Mouse (Mus musculus) splenic B cell, adult 2 months (primary cell): ENCODE results near the gene Klkb1.
"Not testable (repeated sequence)": the region's sequence is repeated elsewhere in the genome, so short reads cannot be mapped to it uniquely, and the experiment has no call there.

Experiments
- DNase-seq: peaks from one replicate; pipeline ENCODE4 v3.0.0-alpha.2; 2011; ENCODE audit warnings: low read depth, low spot score
- H3K27me3 ChIP-seq: 2 replicates; pipeline ENCODE4 v1.6.1; 2012; ENCODE audit warnings: mild to moderate bottlenecking, low read length, moderate library complexity, mixed read lengths; ENCODE audit not compliant: control insufficient read depth, poor library complexity, insufficient read depth, severe bottlenecking
- H3K36me3 ChIP-seq: 2 replicates; pipeline ENCODE4 v1.6.1; 2012; ENCODE audit warnings: mild to moderate bottlenecking, low read length, moderate library complexity, mixed read lengths; ENCODE audit not compliant: control insufficient read depth, poor library complexity, insufficient read depth, severe bottlenecking

Gene Klkb1

DNA sequence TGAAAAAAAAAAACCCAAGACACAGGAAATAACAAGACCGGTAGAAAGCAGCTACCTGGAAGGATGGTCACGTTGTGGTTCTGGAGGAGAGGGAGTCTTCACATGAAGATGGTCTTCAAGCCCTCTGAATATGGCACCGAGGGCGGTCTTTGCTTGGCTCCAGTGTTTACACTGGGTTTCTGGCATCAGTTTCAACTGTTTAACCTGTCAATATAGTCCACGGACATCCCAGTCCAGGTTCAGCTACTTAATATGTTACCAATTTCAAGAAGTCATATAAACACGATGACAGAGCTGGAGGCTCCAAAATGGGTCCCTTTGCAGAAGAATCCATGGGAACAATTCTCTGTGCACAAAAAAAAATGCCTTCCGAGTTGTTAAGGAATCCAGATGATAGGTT lies at the start of gene Klkb1:
Klkb1 (minus strand) TSS at position 173 of the 400 bp plus-strand sequence.
- no peaks in the 10 kb centered on the region for H3K36me3 ChIP-seq
- no peak for DNase-seq
- H3K27me3 ChIP-seq = no peaks in the 10 kb centered on the region

DNA sequence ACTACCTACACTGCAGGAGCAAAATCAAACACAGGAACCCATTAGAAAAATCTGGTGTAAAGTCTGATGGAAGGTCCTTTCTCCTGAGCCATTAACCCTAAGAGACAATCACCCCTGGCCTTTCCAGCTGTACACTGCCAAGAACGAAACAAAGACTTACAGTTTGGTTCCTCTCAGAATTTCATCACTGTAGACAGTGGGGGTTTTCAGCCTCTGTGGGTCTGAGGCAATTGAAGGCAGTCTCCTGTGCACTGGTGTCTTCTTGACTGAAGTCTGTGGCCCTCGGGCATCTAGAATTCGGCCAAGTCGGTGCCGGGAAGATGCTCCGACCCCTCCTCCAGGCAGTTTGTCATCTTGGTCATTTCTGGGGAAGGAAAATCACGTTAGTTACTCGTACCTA lies 49.6 kb upstream of the Klkb1 start:
- no peaks in the 10 kb centered on the region for H3K36me3 ChIP-seq
- DNase-seq = no peak
- H3K27me3 ChIP-seq = 0 out of 2 replicates have a peak, but pooled peaks cover 1% of the 10 kb centered on the region

DNA sequence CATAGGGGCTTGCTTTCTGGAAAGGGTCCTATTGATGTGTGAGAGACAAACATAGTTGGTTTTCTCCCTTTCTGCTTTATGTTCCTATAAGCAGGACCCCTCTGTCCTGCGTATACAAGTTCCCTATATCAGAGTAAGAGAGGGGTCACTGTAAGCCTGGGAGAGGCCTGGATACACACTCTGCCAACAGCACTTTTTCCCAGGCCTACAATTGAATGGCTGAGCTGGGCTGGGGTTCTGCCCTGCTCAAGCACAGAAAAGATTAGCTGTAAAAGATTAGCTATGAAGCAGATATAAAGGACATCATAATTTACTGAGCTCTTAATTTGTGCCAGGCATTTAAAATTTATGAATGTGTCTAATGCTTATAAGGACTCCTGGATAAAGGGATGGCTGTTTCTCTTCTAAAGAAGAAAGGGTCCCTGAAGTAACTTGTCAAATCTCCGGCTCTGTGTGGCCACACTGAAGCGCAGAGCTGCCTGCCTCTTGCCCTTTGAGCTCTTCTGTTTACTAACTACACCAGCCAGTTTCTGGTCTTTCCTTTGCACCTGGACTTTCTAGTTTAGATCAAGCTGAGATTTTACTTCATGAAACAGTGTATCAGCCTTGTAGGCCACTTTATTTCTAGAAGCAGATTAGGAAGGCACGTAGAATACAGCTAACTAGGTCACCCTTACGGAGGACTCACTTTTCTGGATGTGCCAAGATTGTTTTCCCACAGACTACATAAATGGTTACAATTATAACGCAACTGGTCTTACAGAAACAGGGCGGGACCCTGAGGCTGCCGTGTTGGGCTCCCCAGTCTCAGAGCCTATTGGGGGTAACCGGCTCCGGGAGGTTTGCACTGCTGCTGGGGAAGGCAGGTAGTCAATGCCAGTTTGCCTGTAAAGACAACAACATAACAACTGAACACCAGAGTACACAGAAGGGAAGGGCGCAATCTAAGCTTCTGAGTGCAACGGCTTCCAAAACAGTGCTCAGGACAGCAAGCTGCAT lies 47.3 kb upstream of the Klkb1 start:
- Histone ChIP-seq H3K36me3 (no peaks in the 10 kb centered on the region), H3K27me3 (0 out of 2 replicates have a peak, but pooled peaks cover 1% of the 10 kb centered on the region)
- DNase-seq = no peak

DNA sequence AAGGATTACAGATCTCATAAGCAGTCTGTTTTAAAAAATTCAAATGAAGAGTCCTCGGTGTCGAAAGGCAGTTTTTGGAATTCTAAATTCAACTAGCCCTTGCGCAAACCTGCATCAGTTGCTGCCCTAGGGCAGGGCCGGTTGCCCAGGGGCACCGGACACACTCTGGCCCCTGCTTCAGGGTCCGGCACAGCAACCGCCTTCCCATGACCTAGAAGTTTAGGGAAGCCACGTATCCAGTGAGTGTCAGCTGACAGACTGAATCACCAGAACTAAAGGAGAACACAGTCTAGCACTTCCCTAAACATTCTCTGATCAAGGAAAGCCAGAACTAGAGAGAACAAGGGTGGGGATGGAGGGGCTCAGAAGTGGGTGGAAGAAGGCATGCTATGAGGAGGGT lies 38.8 kb upstream of the Klkb1 start:
- DNase-seq = peak; percentile 5
- H3K27me3 ChIP-seq = no peaks in the 10 kb centered on the region; the same call in 1 of the 2 replicates
- H3K36me3 ChIP-seq = no peaks in the 10 kb centered on the region

DNA sequence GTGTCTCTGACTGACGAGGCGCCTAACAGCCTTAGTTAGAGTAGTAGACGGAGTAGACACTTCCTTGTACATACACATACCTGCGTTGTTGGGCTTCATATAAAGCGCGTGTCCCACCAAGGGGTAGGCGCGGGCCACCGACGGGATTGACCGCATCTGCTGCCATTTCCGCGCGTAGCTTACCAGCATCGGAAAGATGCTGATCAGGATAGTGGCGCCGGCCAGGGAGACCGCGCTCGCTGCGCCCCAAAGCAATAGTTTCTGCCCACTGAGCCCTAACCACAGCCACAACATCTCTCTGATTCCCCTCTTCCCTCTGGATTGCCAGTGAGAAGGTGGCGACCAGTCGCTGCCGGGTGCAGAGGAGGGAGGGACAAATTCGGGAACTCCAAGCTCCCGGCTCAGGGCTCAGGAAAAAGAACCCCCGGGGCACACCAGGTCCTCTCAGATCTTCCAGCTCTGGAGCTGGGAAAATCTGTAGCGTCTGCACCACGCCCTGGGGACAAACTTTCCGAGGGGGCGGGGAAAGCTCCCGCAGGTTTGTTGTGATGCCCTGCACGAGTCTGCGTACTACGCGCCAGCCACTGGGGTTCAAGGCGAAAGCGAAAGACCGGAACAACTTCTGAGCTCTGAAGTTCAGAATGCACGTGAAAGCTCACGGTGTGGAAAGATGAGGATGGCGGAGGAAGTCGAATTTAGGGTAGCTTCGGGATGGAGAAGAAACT lies 38.2 kb upstream of the Klkb1 start, which contains the start of gene Cyp4v3:
Cyp4v3 (minus strand) TSS at position 532 of the 725 bp plus-strand sequence.
- DNase-seq = peak; percentile 82
- no peaks in the 10 kb centered on the region; the same call in 1 of the 2 replicates for H3K27me3 ChIP-seq
- no peaks in the 10 kb centered on the region for H3K36me3 ChIP-seq

DNA sequence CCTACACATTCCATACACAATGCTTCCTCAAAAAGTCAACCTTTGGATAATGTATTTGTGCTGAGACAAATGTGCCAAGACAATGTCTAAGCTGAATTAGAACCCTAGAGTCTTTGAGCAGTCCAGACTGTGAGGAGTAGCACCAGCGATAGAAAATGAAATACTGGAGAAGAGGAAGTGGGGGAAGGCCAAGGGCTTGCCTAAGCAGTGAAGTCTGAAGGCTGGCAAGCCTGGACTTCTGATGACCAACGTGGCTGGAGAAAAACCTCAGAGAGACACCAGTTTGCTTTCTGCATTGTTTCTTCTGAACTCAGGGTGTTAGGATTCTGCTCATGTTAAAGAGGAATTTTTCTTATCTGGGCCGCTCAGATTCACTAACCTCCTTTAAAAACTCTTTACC lies 36.2 kb upstream of the Klkb1 start:
- DNase-seq = peak; percentile 15
- Histone ChIP-seq H3K27me3 (no peaks in the 10 kb centered on the region; the same call in 1 of the 2 replicates), H3K36me3 (no peaks in the 10 kb centered on the region; the same call in 1 of the 2 replicates)

DNA sequence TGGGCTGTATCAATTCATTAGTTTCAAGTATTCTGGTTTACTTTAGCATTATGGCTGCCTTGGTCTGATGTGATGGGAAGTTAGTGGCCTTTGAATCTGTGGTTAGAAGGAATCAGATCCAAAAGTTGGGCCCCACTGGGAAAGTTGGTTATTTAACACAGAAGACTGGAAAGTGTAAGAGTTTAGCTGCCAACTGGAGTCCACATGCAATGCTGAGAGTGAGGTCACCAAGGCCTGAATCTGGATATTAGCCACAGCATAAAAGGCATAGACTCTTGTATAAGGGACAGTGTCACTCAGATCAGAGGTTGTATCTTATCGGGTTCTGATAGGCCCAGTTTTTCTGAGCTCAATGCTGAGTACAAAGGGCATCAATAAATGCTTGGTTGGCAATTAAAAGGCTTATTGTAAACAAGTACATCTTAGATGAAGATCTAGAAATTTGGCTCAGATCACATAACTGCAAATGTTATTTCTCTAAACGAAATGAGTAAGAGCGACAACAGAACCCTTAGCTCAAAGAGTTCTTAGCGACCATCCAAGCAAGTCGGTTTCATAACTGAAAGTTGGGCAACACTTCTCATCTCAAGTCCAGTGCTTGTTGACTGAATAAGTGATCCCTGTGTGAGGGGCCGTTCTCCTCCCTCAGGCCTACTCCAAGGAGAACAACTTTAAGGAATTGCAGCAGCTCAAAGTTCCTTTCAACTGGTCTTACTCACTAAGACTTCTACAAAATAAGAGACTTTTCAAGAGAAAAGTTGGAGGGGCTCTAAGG lies 34.7 kb upstream of the Klkb1 start:
- H3K36me3 ChIP-seq = no peaks in the 10 kb centered on the region; the same call in 1 of the 2 replicates
- no peaks in the 10 kb centered on the region; the same call in 1 of the 2 replicates for H3K27me3 ChIP-seq
- DNase-seq = no peak

DNA sequence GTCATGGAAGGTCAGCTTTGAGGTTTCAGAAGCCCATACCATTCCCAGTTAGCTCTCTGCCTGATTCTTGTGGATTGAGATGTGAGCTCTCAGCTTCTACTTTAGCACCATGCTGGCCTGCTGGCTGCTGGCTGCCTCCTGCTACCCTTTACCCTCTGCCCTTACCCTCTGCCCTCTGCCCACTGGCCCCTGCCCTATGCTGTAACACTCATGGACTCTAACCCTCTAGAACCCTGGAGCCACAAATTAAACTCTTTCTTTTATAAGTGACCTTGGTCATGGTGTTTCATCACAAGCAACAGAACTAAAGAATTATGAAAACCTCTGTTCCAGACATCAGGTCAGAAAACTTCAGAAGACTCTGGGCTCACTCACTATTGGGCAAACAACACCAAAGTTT lies 32.4 kb upstream of the Klkb1 start:
- H3K27me3 ChIP-seq, H3K36me3 ChIP-seq, DNase-seq: not testable (repeated sequence)

DNA sequence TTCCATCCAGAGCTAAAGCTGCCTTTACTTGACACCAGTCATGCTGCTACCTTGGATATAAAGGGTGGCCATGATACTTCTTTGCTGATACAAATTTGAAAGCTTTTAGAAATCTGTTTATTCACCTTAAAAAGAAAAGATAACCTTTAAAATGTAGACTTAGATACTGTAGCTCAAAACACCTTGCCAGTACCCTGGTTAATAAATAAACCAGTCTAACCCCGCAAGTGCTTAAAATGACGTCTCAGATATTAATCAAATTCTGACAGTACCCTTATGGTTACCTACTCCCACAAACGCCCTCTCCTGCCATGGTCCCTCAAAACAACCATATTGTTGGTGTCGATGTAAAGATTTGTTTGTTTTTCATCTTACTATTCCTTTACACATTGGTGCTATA lies 29.5 kb upstream of the Klkb1 start:
- DNase-seq = no peak
- Histone ChIP-seq H3K27me3 (no peaks in the 10 kb centered on the region), H3K36me3 (no peaks in the 10 kb centered on the region; the same call in 1 of the 2 replicates)

DNA sequence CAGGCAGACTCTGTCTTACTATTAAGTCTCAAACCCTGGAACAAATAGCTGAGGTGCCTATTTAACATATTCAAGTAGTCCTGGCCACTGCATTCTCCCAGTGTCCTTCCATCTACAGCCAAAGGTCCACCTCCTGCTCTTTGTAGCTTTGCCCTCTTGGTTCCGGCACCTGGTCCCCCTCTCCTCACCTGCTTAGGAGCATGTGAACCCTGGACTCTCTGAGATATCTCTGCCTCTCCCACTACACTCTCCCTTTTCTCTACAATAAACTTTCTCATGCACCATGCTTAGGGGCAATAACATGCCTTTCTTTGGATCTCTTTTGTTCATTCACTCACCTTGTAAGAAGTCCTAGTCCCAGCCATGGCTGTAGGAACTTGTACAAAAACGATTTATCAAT lies 26.7 kb upstream of the Klkb1 start:
- no peak for DNase-seq
- Histone ChIP-seq H3K36me3 (no peaks in the 10 kb centered on the region; the same call in 1 of the 2 replicates), H3K27me3 (no peaks in the 10 kb centered on the region)

DNA sequence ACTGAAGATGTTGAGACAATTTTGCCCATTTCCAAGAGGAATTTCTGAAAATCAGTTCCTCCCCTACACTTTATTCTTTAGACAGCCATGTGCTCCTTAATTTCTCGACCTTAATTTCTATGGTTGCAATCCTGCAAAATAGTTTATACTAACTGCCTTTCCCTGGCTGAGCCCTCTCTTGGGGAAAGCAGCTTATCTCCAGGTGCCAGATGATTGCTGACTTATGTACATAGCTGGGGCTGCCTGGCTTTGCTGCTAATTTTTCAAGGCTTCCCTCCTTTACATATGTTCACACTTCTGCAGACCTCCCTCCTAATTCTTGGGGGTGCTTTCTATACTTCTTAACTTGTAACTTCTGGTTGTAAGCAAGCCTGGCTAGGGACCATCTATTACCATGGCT lies 26.3 kb upstream of the Klkb1 start:
- Histone ChIP-seq H3K36me3 (no peaks in the 10 kb centered on the region; the same call in 1 of the 2 replicates), H3K27me3 (no peaks in the 10 kb centered on the region)
- no peak for DNase-seq

DNA sequence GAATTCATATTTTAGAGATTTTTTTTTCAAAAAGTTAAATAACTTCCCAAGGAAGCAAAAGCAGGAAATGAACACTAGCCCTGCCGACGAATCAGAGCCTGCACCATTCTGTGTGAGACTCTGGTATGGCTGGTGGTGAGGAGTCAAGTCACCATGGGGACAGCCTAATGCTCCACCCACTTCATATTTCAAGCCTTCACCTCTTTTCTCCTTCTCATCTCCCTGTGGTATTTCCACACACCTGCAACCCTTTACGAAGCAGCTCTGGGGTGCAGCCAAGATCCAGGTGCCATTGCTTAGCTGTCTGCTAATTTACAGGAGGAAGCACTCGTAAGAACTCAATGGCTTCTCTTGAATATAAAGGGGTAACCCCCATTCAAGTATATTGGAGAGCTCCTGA lies 16.3 kb upstream of the Klkb1 start:
- Histone ChIP-seq H3K27me3 (no peaks in the 10 kb centered on the region), H3K36me3 (peaks cover 2% of the 10 kb centered on the region; the same call in 1 of the 2 replicates)
- no peak for DNase-seq

DNA sequence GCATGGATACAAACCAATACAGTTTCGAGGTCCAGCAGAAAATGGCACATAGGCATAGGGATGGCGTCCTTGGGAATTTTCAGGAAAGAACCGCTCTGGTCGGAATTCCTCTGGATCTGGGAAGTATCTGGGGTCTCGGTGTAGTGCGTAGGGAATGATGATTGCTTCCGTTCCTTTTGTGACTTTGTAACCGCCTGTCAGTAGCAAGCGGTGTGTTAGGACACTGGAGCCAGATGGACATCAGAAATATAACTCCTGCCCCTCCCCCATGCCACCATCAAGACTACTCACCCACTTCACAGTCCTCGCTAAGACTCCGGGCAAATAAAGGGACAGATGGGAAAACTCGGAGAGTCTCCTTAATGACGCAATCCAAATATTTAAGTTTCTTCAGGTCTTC lies 13.7 kb upstream of the Klkb1 start, which contains the start of gene Gm45753:
Gm45753 (minus strand) TSS at position 101 of the 400 bp plus-strand sequence.
- 0 out of 2 replicates have a peak, but pooled peaks cover 5% of the 10 kb centered on the region for H3K36me3 ChIP-seq
- DNase-seq = no peak
- H3K27me3 ChIP-seq = no peaks in the 10 kb centered on the region

DNA sequence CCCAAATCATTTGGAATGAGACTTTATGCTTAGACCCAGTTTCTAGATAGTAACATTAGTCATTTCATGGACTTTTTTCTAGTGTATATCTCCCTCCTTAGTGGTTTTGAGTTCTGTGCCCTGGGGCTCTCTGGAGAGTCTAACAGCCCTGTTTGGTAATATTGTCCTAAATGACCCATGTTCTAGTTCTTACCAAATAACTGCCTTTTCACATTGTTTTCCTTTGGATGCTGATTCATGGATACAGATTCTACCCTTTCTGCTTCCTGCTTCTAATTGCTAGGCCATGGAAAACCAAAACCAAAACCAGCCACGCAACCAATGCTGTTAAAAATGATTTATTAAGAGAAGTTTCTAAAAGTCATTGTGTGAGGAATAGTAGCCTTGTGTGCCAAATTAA lies 10.8 kb upstream of the Klkb1 start:
- Histone ChIP-seq H3K36me3 (0 out of 2 replicates have a peak, but pooled peaks cover 5% of the 10 kb centered on the region), H3K27me3 (no peaks in the 10 kb centered on the region)
- no peak for DNase-seq
